Mouse (Mus musculus): ENCODE data around the gene Xdh. TPM values are rescaled to one million over a fixed set of nuclear protein-coding genes. Genes with fewer than 3 reads are reported as not detected.

Gene Xdh
- polyA plus RNA-seq, 1 experiment from 2014 or later = 0.97 TPM

DNA sequence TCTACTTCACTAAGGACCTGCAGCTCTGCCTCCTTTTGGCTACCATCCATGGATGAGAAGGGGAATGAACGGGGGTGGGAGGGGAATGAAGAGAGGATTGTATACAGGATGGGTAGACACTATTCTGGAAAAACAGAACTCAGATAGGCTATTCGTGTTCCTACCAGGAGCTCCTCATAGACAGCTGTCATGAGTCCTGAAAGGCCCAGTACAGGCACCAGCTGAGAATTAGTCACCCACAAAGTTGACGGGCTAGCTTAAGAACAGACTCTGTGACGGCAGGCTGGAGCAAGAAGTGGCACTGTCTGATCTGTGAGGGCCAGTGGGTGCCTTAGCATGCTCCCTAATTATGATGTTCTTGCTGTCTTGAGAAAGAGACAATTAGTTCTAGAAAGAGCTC lies 21.3 kb upstream of the Xdh start:
- ATAC-seq (ENCODE audit: low FRiP score, low TSS enrichment) = no peak
- Histone ChIP-seq H3K36me3 (ENCODE audit: control insufficient read depth, insufficient read depth, low read length) (no peaks in the 10 kb centered on the region), H3K9ac (ENCODE audit: low read depth, low read length) (no peak overlapping the region), H3K4me2 (replicated peaks; ENCODE audit: low read depth, low read length) (no peak overlapping the region), H3K27ac (ENCODE audit: low read depth, low read length) (no peak overlapping the region), H3K9me3 (ENCODE audit: control insufficient read depth, low read length) (no peaks in the 10 kb centered on the region), H3K4me1 (ENCODE audit: control insufficient read depth, insufficient read depth, low read length) (no peaks in the 10 kb centered on the region), H3K4me3 (ENCODE audit: low read length) (no peak overlapping the region), H3K27me3 (ENCODE audit: control insufficient read depth, insufficient read depth, low read length) (no peaks in the 10 kb centered on the region)
- WGBS = 88% methylated on average over 4 of the region's 4 CpGs

DNA sequence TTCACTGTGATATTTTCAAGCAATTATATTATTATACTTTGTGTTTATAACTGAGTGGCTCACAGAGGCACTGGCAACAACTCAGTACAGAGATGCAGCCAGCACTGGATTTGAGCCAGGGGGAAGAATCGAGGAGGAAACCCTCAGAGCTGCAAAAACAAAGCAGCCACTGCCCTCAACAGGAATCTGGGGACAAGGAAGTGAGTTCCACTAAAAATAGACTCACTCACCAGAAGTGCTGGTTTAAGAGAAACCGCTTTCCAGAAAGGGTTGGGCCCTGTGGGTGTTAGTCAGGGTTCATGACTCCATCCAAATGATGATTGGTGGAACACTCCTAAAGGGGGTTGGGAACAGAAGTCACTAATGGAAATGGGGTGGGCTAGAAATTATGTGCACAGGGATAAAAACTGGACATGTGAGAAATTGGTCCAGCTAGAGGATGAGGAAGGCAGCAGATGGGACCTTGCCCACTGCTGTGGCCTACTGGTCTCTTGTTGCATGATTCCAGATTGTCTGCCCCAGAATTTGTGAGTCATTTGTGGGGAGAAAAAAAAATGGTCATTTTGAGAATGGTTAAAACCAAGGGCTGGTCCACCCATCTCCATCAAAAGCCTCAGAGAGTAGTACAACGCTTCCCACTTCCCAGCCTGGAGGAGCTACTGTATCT lies 20.5 kb upstream of the Xdh start:
- H3K9ac ChIP-seq (ENCODE audit: low read depth, low read length) = no peak overlapping the region
- no peak for ATAC-seq (ENCODE audit: low FRiP score, low TSS enrichment)
- H3K36me3 ChIP-seq (ENCODE audit: control insufficient read depth, insufficient read depth, low read length) = no peaks in the 10 kb centered on the region
- H3K27ac ChIP-seq (ENCODE audit: low read depth, low read length) = no peak overlapping the region
- WGBS = 66% methylated on average over 3 of the region's 3 CpGs
- H3K4me1 ChIP-seq (ENCODE audit: control insufficient read depth, insufficient read depth, low read length) = no peaks in the 10 kb centered on the region
- H3K27me3 ChIP-seq (ENCODE audit: control insufficient read depth, insufficient read depth, low read length) = no peaks in the 10 kb centered on the region
- H3K4me3 ChIP-seq (ENCODE audit: low read length) = no peak overlapping the region
- no peak overlapping the region for H3K4me2 ChIP-seq (replicated peaks; ENCODE audit: low read depth, low read length)
- no peaks in the 10 kb centered on the region for H3K9me3 ChIP-seq (ENCODE audit: control insufficient read depth, low read length)

- H3K36me3 ChIP-seq (ENCODE audit: control insufficient read depth, insufficient read depth, low read length) = no peaks in the 10 kb centered on the region
- no peak for ATAC-seq (ENCODE audit: low FRiP score, low TSS enrichment)
- no peak overlapping the region for H3K4me3 ChIP-seq (ENCODE audit: low read length)
- no peak overlapping the region for H3K4me2 ChIP-seq (replicated peaks; ENCODE audit: low read depth, low read length)
- no peak overlapping the region for H3K27ac ChIP-seq (ENCODE audit: low read depth, low read length)
- H3K9ac ChIP-seq (ENCODE audit: low read depth, low read length) = no peak overlapping the region
- H3K9me3 ChIP-seq (ENCODE audit: control insufficient read depth, low read length) = no peaks in the 10 kb centered on the region
- H3K4me1 ChIP-seq (ENCODE audit: control insufficient read depth, insufficient read depth, low read length) = no peaks in the 10 kb centered on the region
- 91% methylated on average over 9 of the region's 9 CpGs for WGBS
- H3K27me3 ChIP-seq (ENCODE audit: control insufficient read depth, insufficient read depth, low read length) = no peaks in the 10 kb centered on the region
Measured at GRCm38 (mm10) chr17:73964856-73965255, 14.9 kb upstream of the Xdh start.

- H3K9ac ChIP-seq (ENCODE audit: low read depth, low read length) = no peak overlapping the region
- WGBS = 56% methylated on average over 2 of the region's 2 CpGs
- H3K9me3 ChIP-seq (ENCODE audit: control insufficient read depth, low read length) = no peaks in the 10 kb centered on the region
- no peaks in the 10 kb centered on the region for H3K36me3 ChIP-seq (ENCODE audit: control insufficient read depth, insufficient read depth, low read length)
- no peak overlapping the region for H3K4me3 ChIP-seq (ENCODE audit: low read length)
- no peak for ATAC-seq (ENCODE audit: low FRiP score, low TSS enrichment)
- no peaks in the 10 kb centered on the region for H3K27me3 ChIP-seq (ENCODE audit: control insufficient read depth, insufficient read depth, low read length)
- H3K4me2 ChIP-seq (replicated peaks; ENCODE audit: low read depth, low read length) = no peak overlapping the region
- no peaks in the 10 kb centered on the region for H3K4me1 ChIP-seq (ENCODE audit: control insufficient read depth, insufficient read depth, low read length)
- H3K27ac ChIP-seq (ENCODE audit: low read depth, low read length) = no peak overlapping the region
Measured at GRCm38 (mm10) chr17:73962628-73963043, 12.6 kb upstream of the Xdh start.

GRCm38 (mm10) chr17:73961801-73962403 lies 11.9 kb upstream of the Xdh start:
- whole genome bisulfite sequencing = 83% methylated on average over 1 of the region's 1 CpGs

GRCm38 (mm10) chr17:73960745-73961144 lies 10.7 kb upstream of the Xdh start:
- Histone ChIP-seq H3K4me1 (ENCODE audit: control insufficient read depth, insufficient read depth, low read length) (no peaks in the 10 kb centered on the region), H3K27me3 (ENCODE audit: control insufficient read depth, insufficient read depth, low read length) (no peaks in the 10 kb centered on the region), H3K4me2 (replicated peaks; ENCODE audit: low read depth, low read length) (no peak overlapping the region), H3K27ac (ENCODE audit: low read depth, low read length) (no peak overlapping the region), H3K4me3 (ENCODE audit: low read length) (no peak overlapping the region), H3K9ac (ENCODE audit: low read depth, low read length) (no peak overlapping the region), H3K9me3 (ENCODE audit: control insufficient read depth, low read length) (no peaks in the 10 kb centered on the region), H3K36me3 (ENCODE audit: control insufficient read depth, insufficient read depth, low read length) (no peaks in the 10 kb centered on the region)
- WGBS = 85% methylated on average over 4 of the region's 4 CpGs
- ATAC-seq (ENCODE audit: low FRiP score, low TSS enrichment) = no peak

More at GRCm38 (mm10) chr17:73961801-73962403, 11.9 kb upstream of the Xdh start:
- Histone ChIP-seq H3K9ac (ENCODE audit: low read depth, low read length) (no peak overlapping the region), H3K36me3 (ENCODE audit: control insufficient read depth, insufficient read depth, low read length) (no peaks in the 10 kb centered on the region), H3K9me3 (ENCODE audit: control insufficient read depth, low read length) (no peaks in the 10 kb centered on the region), H3K4me1 (ENCODE audit: control insufficient read depth, insufficient read depth, low read length) (no peaks in the 10 kb centered on the region), H3K4me2 (replicated peaks; ENCODE audit: low read depth, low read length) (no peak overlapping the region), H3K27ac (ENCODE audit: low read depth, low read length) (no peak overlapping the region), H3K4me3 (ENCODE audit: low read length) (no peak overlapping the region), H3K27me3 (ENCODE audit: control insufficient read depth, insufficient read depth, low read length) (no peaks in the 10 kb centered on the region)
- no peak for ATAC-seq (ENCODE audit: low FRiP score, low TSS enrichment)

DNA sequence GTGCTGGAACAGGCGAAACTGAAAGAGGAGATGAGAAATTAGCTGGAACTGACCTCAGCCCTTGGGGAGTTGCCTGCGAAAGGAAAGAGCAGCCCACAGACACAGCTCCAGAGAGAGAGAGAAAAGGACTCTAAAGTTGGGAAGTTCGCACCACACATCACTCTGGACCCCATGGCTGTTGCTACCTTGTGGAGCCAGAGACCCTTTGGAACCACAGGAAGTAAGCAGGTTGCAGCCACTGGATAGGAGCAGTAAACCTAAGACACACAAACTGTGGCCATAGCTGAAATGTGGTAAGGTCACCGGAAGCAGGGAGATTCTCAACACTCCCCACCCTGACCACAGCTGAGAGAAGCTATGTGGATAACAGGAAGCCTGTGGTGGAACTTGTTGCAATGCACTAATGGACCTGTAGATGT lies 2.1 kb upstream of the Xdh start:
- no peak overlapping the region for H3K27ac ChIP-seq (ENCODE audit: low read depth, low read length)
- no peaks in the 10 kb centered on the region for H3K27me3 ChIP-seq (ENCODE audit: control insufficient read depth, insufficient read depth, low read length)
- no peaks in the 10 kb centered on the region; the same call in 1 of the 2 replicates for H3K4me1 ChIP-seq (ENCODE audit: control insufficient read depth, insufficient read depth, low read length)
- WGBS = 75% methylated on average over 4 of the region's 4 CpGs
- H3K9ac ChIP-seq (ENCODE audit: low read depth, low read length) = no peak overlapping the region
- ATAC-seq (ENCODE audit: low FRiP score, low TSS enrichment) = no peak
- H3K4me2 ChIP-seq (replicated peaks; ENCODE audit: low read depth, low read length) = no peak overlapping the region
- H3K9me3 ChIP-seq (ENCODE audit: control insufficient read depth, low read length) = no peaks in the 10 kb centered on the region
- no peaks in the 10 kb centered on the region for H3K36me3 ChIP-seq (ENCODE audit: control insufficient read depth, insufficient read depth, low read length)
- H3K4me3 ChIP-seq (ENCODE audit: low read length) = no peak overlapping the region

GRCm38 (mm10) chr17:73950970-73951369 lies 974 bp upstream of the Xdh start:
- no peak for ATAC-seq (ENCODE audit: low FRiP score, low TSS enrichment)

DNA sequence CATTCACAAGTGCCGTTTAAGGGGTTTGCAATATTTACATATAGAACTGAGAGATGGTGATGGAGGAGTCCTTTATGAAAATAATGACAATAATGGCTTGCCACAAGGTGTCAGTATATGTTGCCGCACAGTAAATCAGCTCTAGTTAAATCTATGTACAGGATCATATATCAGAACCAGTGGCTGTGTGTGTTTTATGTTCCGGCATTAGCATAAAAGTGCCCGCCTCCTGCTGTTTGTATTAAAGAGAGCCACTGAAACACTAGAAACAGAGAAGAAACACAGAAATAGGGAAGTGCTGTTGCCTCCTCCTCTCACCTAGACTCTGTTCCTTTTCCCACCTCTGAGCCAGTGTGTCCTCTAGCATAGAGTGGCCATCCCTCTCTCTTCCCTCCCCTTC lies 498 bp downstream of the Xdh start:
- H3K27me3 ChIP-seq (ENCODE audit: control insufficient read depth, insufficient read depth, low read length) = no peaks in the 10 kb centered on the region
- no peak overlapping the region for H3K4me2 ChIP-seq (replicated peaks; ENCODE audit: low read depth, low read length)
- no peak overlapping the region for H3K4me3 ChIP-seq (ENCODE audit: low read length)
- H3K27ac ChIP-seq (ENCODE audit: low read depth, low read length) = no peak overlapping the region
- no peaks in the 10 kb centered on the region; the same call in 1 of the 2 replicates for H3K4me1 ChIP-seq (ENCODE audit: control insufficient read depth, insufficient read depth, low read length)
- H3K36me3 ChIP-seq (ENCODE audit: control insufficient read depth, insufficient read depth, low read length) = no peaks in the 10 kb centered on the region
- peak; percentile 49; the same call in 1 of the 2 replicates for ATAC-seq (ENCODE audit: low FRiP score, low TSS enrichment)
- 63% methylated on average over 4 of the region's 4 CpGs for WGBS
- no peaks in the 10 kb centered on the region for H3K9me3 ChIP-seq (ENCODE audit: control insufficient read depth, low read length)
- H3K9ac ChIP-seq (ENCODE audit: low read depth, low read length) = no peak overlapping the region

More at GRCm38 (mm10) chr17:73950970-73951369, 974 bp upstream of the Xdh start:
- Histone ChIP-seq H3K27me3 (ENCODE audit: control insufficient read depth, insufficient read depth, low read length) (no peaks in the 10 kb centered on the region), H3K4me1 (ENCODE audit: control insufficient read depth, insufficient read depth, low read length) (no peaks in the 10 kb centered on the region; the same call in 1 of the 2 replicates), H3K9me3 (ENCODE audit: control insufficient read depth, low read length) (no peaks in the 10 kb centered on the region), H3K9ac (ENCODE audit: low read depth, low read length) (no peak overlapping the region), H3K4me2 (replicated peaks; ENCODE audit: low read depth, low read length) (no peak overlapping the region), H3K27ac (ENCODE audit: low read depth, low read length) (no peak overlapping the region), H3K36me3 (ENCODE audit: control insufficient read depth, insufficient read depth, low read length) (no peaks in the 10 kb centered on the region), H3K4me3 (ENCODE audit: low read length) (no peak overlapping the region)
- 85% methylated on average over 5 of the region's 5 CpGs for WGBS

Measured in kidney, embryonic 14.5 days (tissue).